Mouse (Mus musculus) lung, adult 2 months (tissue): ENCODE data around the gene Phldb2. TPM values are rescaled to one million over a fixed set of nuclear protein-coding genes. Genes with fewer than 3 reads are reported as not detected.

Experiments
- DNase-seq: peaks from one replicate; pipeline ENCODE4 v3.0.0; 2022
- H3K4me1 ChIP-seq: fragments of 200-500 bp; 2 replicates; pipeline ENCODE4 v1.6.1; 2011; ENCODE audit warnings: low read length; ENCODE audit not compliant: control insufficient read depth, insufficient read depth
- H3K4me3 ChIP-seq: fragments of 200-500 bp; replicated peaks from 2 replicates; pipeline ENCODE3; 2011; ENCODE audit warnings: low read depth, mild to moderate bottlenecking, control low read depth, low read length; ENCODE audit errors: extremely low read depth
- CTCF ChIP-seq: fragments of 200-500 bp; IDR thresholded peaks from 2 replicates; pipeline ENCODE4 v1.5.1; 2011; ENCODE audit warnings: mild to moderate bottlenecking, low read length, control low read depth; ENCODE audit not compliant: insufficient read depth
- POLR2A ChIP-seq: fragments of 200-500 bp; IDR thresholded peaks from 2 replicates; pipeline ENCODE4 v1.6.1; 2011; ENCODE audit warnings: low read depth, mild to moderate bottlenecking, control low read depth, low read length, borderline replicate concordance; ENCODE audit errors: extremely low read depth
- WGBS: fragments of 180-500 bp; shearing (Covaris S2); methylation state at CpG from one replicate; pipeline ENCODE4 v1.1.7; 2018; 5-methylcytosine and 5-hydroxymethylcytosine counted together
- polyA plus RNA-seq: library from polyadenylated mRNA; depleted of rRNA; stranded (reverse); fragments of >200 nt; gene quantifications from 2 replicates; pipeline ENCODE4 v1.2.3, GENCODE M21; 2012

The Phldb2 gene
- polyA plus RNA-seq, 1 experiment = 53.0 TPM

GRCm38 (mm10) chr16:45761425-45761824 lies 192.0 kb downstream of the Phldb2 start:
- peaks cover 13% of the 10 kb centered on the region for H3K4me1 ChIP-seq
- no peak overlapping the region for H3K4me3 ChIP-seq
- WGBS = 36% methylated on average over 1 of the region's 1 CpGs
- TF ChIP-seq CTCF (no peak), POLR2A (no peak)
- no peak for DNase-seq

- TF ChIP-seq POLR2A (no peak), CTCF (no peak)
- no peak for DNase-seq
- WGBS = 61% methylated on average over 9 of the region's 9 CpGs
Observed at GRCm38 (mm10) chr16:45758726-45759269, 194.6 kb downstream of the Phldb2 start.

GRCm38 (mm10) chr16:45757421-45758078 lies 195.8 kb downstream of the Phldb2 start:
- WGBS = 42% methylated on average over 12 of the region's 12 CpGs
- DNase-seq = peak; percentile 27
- Histone ChIP-seq H3K4me1 (peaks cover 8% of the 10 kb centered on the region; the same call in 1 of the 2 replicates), H3K4me3 (no peak overlapping the region)
- TF ChIP-seq POLR2A = no peak
- TF ChIP-seq CTCF = no peak

More at GRCm38 (mm10) chr16:45758726-45759269, 194.6 kb downstream of the Phldb2 start:
- Histone ChIP-seq H3K4me1 (peaks cover 10% of the 10 kb centered on the region), H3K4me3 (no peak overlapping the region)

GRCm38 (mm10) chr16:45756855-45757254 lies 196.5 kb downstream of the Phldb2 start:
- 17% methylated on average over 9 of the region's 9 CpGs for WGBS
- TF ChIP-seq CTCF = no peak
- no peak for TF ChIP-seq POLR2A
- Histone ChIP-seq H3K4me1 (peaks cover 8% of the 10 kb centered on the region; the same call in 1 of the 2 replicates), H3K4me3 (no peak overlapping the region)
- no peak for DNase-seq

GRCm38 (mm10) chr16:45743591-45744144 lies 209.7 kb downstream of the Phldb2 start:
- TF ChIP-seq CTCF (no peak), POLR2A (no peak)
- Histone ChIP-seq H3K4me3 (no peak overlapping the region), H3K4me1 (no peaks in the 10 kb centered on the region; the same call in 1 of the 2 replicates)
- no peak for DNase-seq
- 59% methylated on average over 4 of the region's 4 CpGs for WGBS

- TF ChIP-seq CTCF (no peak), POLR2A (peak; percentile 74)
- H3K4me3 ChIP-seq = peak within 1 kb of the TSS; percentile 74
- DNase-seq = peak; percentile 90
- H3K4me1 ChIP-seq = peaks cover 2% of the 10 kb centered on the region
- 1% methylated on average over 51 of the region's 51 CpGs for WGBS
Observed at GRCm38 (mm10) chr16:45742615-45743476, 210.6 kb downstream of the Phldb2 start, which contains the start of gene Abhd10. Gene Abhd10, minus strand, starts transcription at chr16:45742955.

- H3K4me3 ChIP-seq = no peak overlapping the region
- DNase-seq = no peak
- H3K4me1 ChIP-seq = peaks cover 5% of the 10 kb centered on the region
- WGBS = 64% methylated on average over 8 of the region's 8 CpGs
- TF ChIP-seq CTCF (no peak), POLR2A (no peak)
Observed at GRCm38 (mm10) chr16:45737880-45738279, 215.5 kb downstream of the Phldb2 start.

GRCm38 (mm10) chr16:45736724-45737123 lies 216.7 kb downstream of the Phldb2 start:
- 79% methylated on average over 3 of the region's 3 CpGs for WGBS
- no peak for DNase-seq
- no peak overlapping the region for H3K4me3 ChIP-seq
- peaks cover 5% of the 10 kb centered on the region for H3K4me1 ChIP-seq
- no peak for TF ChIP-seq CTCF
- TF ChIP-seq POLR2A = no peak

GRCm38 (mm10) chr16:45729163-45729562 lies 224.2 kb downstream of the Phldb2 start:
- Histone ChIP-seq H3K4me1 (no peaks in the 10 kb centered on the region; the same call in 1 of the 2 replicates), H3K4me3 (no peak overlapping the region)
- 83% methylated on average over 5 of the region's 5 CpGs for WGBS
- TF ChIP-seq CTCF = no peak
- no peak for TF ChIP-seq POLR2A
- DNase-seq = no peak
